Comparison of ENCODE assay signal across 18 mouse cellular contexts in genomic region chr14:60996556-60996955, GRCm38 (mm10).
"Had no signal": no experiment of that assay in that cellular context is flagged by ENCODE, and none has a peak within 500 bp of the region (broad histone marks: within the 10 kb centered on the region; RNA-seq: fewer than 3 reads in every experiment).

No protein-coding gene starts in this region.

- H3K4me1 ChIP-seq: neural tube, embryonic 15.5 days had no signal

- H3K9me3 ChIP-seq: midbrain, embryonic 10.5 days; neural tube, embryonic 13.5 days; neural tube, embryonic 15.5 days had no signal

- H3K4me2 ChIP-seq: lung, embryonic 14.5 days; neural tube, embryonic 13.5 days; neural tube, embryonic 15.5 days had no signal

- H3K27ac ChIP-seq: neural tube, embryonic 13.5 days; neural tube, embryonic 15.5 days had no signal

- H3K27me3 ChIP-seq: neural tube, embryonic 13.5 days; neural tube, embryonic 15.5 days had no signal

- H3K4me3 ChIP-seq: midbrain, embryonic 10.5 days; myocyte; neural tube, embryonic 13.5 days; neural tube, embryonic 15.5 days had no signal

- DNase-seq: lung, adult 18-20 months; lung, embryonic 14.5 days; lung, postnatal 10 days; lung, postnatal 4 days; midbrain, embryonic 14.5 days; retina, postnatal 1 day; right cerebral cortex, adult 18-20 months; right cerebral cortex, postnatal 25 days; right cerebral cortex, postnatal 4 days; spleen, adult 18-20 months; thymus, adult 18-20 months; thymus, postnatal 14 days; thymus, postnatal 36 days had no signal

- H3K9ac ChIP-seq: lung, embryonic 14.5 days; neural tube, embryonic 13.5 days; neural tube, embryonic 15.5 days had no signal

- H3K36me3 ChIP-seq: neural tube, embryonic 13.5 days; neural tube, embryonic 15.5 days had no signal

- ATAC-seq: midbrain, embryonic 16.5 days had no signal
